Mouse (Mus musculus) forebrain, embryonic 15.5 days (tissue): ENCODE measurements at regions not wholly inside any gene's neighbourhood (a gene's known extent, or its start where the extent isn't known, plus 50 kb on each side); places are given as distances from the start of the nearest gene placed in this dataset.

Experiments used
- ATAC-seq: fragments of 200-750 bp; cut with Nextera tagmentation; replicated peaks from 2 replicates; pipeline ENCODE4 v1.8.0; 2017; ENCODE audit warnings: mild to moderate bottlenecking, moderate TSS enrichment, moderate library complexity
- H3K27ac ChIP-seq: fragments of 300-500 bp; sonication (generic); replicated peaks from 2 replicates; pipeline ENCODE4 v1.5.1; 2015; ENCODE audit warnings: mild to moderate bottlenecking, inconsistent platforms
- H3K27me3 ChIP-seq: fragments of 300-500 bp; sonication (generic); 2 replicates; pipeline ENCODE4 v1.6.1; 2015; ENCODE audit warnings: inconsistent platforms
- H3K36me3 ChIP-seq: fragments of 300-500 bp; sonication (generic); 2 replicates; pipeline ENCODE4 v1.6.1; 2015; ENCODE audit warnings: mild to moderate bottlenecking, inconsistent platforms
- H3K4me1 ChIP-seq: fragments of 300-500 bp; sonication (generic); 2 replicates; pipeline ENCODE4 v1.6.1; 2015; ENCODE audit warnings: inconsistent platforms
- H3K4me2 ChIP-seq: fragments of 300-500 bp; sonication (generic); replicated peaks from 2 replicates; pipeline ENCODE4 v1.6.1; 2015; ENCODE audit warnings: mild to moderate bottlenecking, inconsistent platforms
- H3K4me3 ChIP-seq: fragments of 300-500 bp; sonication (generic); 2 replicates; pipeline ENCODE4 v1.5.1; 2015; ENCODE audit warnings: mild to moderate bottlenecking, inconsistent platforms
- H3K9ac ChIP-seq: fragments of 300-500 bp; sonication (generic); replicated peaks from 2 replicates; pipeline ENCODE4 v1.6.1; 2015; ENCODE audit warnings: mild to moderate bottlenecking, inconsistent platforms
- H3K9me3 ChIP-seq: fragments of 300-500 bp; sonication (generic); 2 replicates; pipeline ENCODE4 v1.6.1; 2016; ENCODE audit warnings: inconsistent platforms
- WGBS: fragments of 180-500 bp; shearing (Covaris S2); methylation state at CpG from one replicate; pipeline ENCODE4 v1.1.7; 2015; ENCODE audit warnings: mixed read lengths; 5-methylcytosine and 5-hydroxymethylcytosine counted together

- H3K4me1 ChIP-seq = no peaks in the 10 kb centered on the region
- H3K9me3 ChIP-seq = no peaks in the 10 kb centered on the region
- ATAC-seq = no peak
- no peaks in the 10 kb centered on the region for H3K36me3 ChIP-seq
- H3K27ac ChIP-seq = no peak overlapping the region
- WGBS = 79% methylated on average over 2 of the region's 2 CpGs
- H3K9ac ChIP-seq = no peak overlapping the region
- no peak overlapping the region for H3K4me2 ChIP-seq
- no peaks in the 10 kb centered on the region for H3K27me3 ChIP-seq
- no peak overlapping the region for H3K4me3 ChIP-seq
Measured at GRCm38 (mm10) chr15:15716694-15717093, 1011.9 kb upstream of the Cdh9 start.

- Histone ChIP-seq H3K27ac (no peak overlapping the region), H3K27me3 (no peaks in the 10 kb centered on the region), H3K4me3 (no peak overlapping the region), H3K9ac (no peak overlapping the region), H3K4me2 (no peak overlapping the region), H3K4me1 (no peaks in the 10 kb centered on the region), H3K36me3 (no peaks in the 10 kb centered on the region), H3K9me3 (no peaks in the 10 kb centered on the region)
- WGBS = 86% methylated on average over 4 of the region's 4 CpGs
- no peak for ATAC-seq
Measured at GRCm38 (mm10) chr15:15741987-15742386, 986.6 kb upstream of the Cdh9 start.

GRCm38 (mm10) chr15:15743011-15743410 is 985.5 kb upstream of the Cdh9 start:
- Histone ChIP-seq H3K9me3 (no peaks in the 10 kb centered on the region), H3K27me3 (no peaks in the 10 kb centered on the region), H3K4me1 (no peaks in the 10 kb centered on the region), H3K4me2 (no peak overlapping the region), H3K9ac (no peak overlapping the region), H3K4me3 (no peak overlapping the region), H3K27ac (no peak overlapping the region), H3K36me3 (no peaks in the 10 kb centered on the region)
- 86% methylated on average over 5 of the region's 5 CpGs for WGBS
- ATAC-seq = no peak
